Mouse (Mus musculus): ENCODE data around the gene Pex7.

Pex7 gene

GRCm38 (mm10) chr10:19875346-19875745, 32.1 kb downstream of the Pex7 start:
- no peak for DNase-seq

GRCm38 (mm10) chr10:19855597-19856306, 51.7 kb downstream of the Pex7 start:
- no peak for DNase-seq

GRCm38 (mm10) chr10:19853609-19854008, 53.9 kb downstream of the Pex7 start:
- no peak for DNase-seq

- DNase-seq: no peak
These were observed 54.7 kb downstream of the Pex7 start for GRCm38 (mm10) chr10:19852776-19853175.

GRCm38 (mm10) chr10:19850998-19851691, 56.3 kb downstream of the Pex7 start, which contains the start of gene Slc35d3:
TSS of gene Slc35d3 (minus strand) at chr10:19851459.
- peak; percentile 82 for DNase-seq

GRCm38 (mm10) chr10:19850544-19850997, 56.9 kb downstream of the Pex7 start:
- peak; percentile 64 for DNase-seq

- DNase-seq: peak; percentile 46
These were observed 57.6 kb downstream of the Pex7 start for GRCm38 (mm10) chr10:19849771-19850365.

- DNase-seq: peak; percentile 50
These were observed 58.3 kb downstream of the Pex7 start for GRCm38 (mm10) chr10:19848928-19849770.

- DNase-seq: no peak
These were observed 67.7 kb downstream of the Pex7 start for GRCm38 (mm10) chr10:19839836-19840235.

- no peak for DNase-seq
These were observed 71.4 kb downstream of the Pex7 start for GRCm38 (mm10) chr10:19835887-19836710.

GRCm38 (mm10) chr10:19834222-19834621, 73.3 kb downstream of the Pex7 start:
- no peak for DNase-seq

- no peak for DNase-seq
These were observed 76.2 kb downstream of the Pex7 start for GRCm38 (mm10) chr10:19831072-19831849.

GRCm38 (mm10) chr10:19820986-19821385, 86.5 kb downstream of the Pex7 start:
- no peak for DNase-seq

- DNase-seq: no peak
These were observed 88.7 kb downstream of the Pex7 start for GRCm38 (mm10) chr10:19818723-19819355.

GRCm38 (mm10) chr10:19815371-19815770, 92.1 kb downstream of the Pex7 start:
- DNase-seq: no peak

GRCm38 (mm10) chr10:19811436-19812172, 95.9 kb downstream of the Pex7 start:
- DNase-seq: peak; percentile 71

- no peak for DNase-seq
These were observed 102.7 kb downstream of the Pex7 start for GRCm38 (mm10) chr10:19804763-19805162.
